Mouse (Mus musculus) stomach, postnatal 0 days (tissue): ENCODE results near the gene Gbf1.

Experiments used
- CTCF ChIP-seq: IDR thresholded peaks from 2 replicates; pipeline ENCODE4 v1.5.1; 2016; ENCODE audit warnings: antibody characterized with exemption, low read depth, mild to moderate bottlenecking, moderate library complexity
- EP300 ChIP-seq: optimal IDR thresholded peaks from 2 replicates; pipeline ENCODE3; 2016; ENCODE audit warnings: antibody characterized with exemption

DNA sequence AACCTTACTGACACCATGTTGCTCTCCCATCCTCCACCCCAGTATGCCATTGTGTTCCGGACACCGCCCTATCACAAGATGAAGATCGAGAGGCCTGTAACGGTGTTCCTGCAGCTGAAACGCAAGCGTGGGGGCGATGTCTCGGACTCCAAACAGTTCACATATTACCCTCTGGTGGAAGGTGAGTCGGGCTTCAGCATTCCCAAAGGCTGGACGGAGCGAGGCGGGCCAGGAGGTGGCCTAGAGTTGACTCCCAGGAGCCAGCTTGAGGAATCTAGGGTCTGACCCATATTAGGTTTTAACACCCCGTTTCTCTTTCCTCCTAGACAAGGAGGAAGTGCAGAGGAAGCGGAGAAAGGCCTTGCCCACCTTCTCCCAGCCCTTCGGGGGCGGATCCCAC, 156.0 kb downstream of the Gbf1 start:
- TF ChIP-seq CTCF: no peak
- TF ChIP-seq EP300: no peak
